Mouse (Mus musculus) frontal cortex, postnatal 36 days (tissue): ENCODE results near the gene Ifitm3.
"Not testable (repeated sequence)": the region's sequence is repeated elsewhere in the genome, so short reads cannot be mapped to it uniquely, and the experiment has no call there.

Source experiments
- DNase-seq, 2 experiments: peaks; one replicate each; pipeline ENCODE4 v3.0.0; 2022; ENCODE audit warnings: low spot score in 2 of 2

The Ifitm3 gene

DNA sequence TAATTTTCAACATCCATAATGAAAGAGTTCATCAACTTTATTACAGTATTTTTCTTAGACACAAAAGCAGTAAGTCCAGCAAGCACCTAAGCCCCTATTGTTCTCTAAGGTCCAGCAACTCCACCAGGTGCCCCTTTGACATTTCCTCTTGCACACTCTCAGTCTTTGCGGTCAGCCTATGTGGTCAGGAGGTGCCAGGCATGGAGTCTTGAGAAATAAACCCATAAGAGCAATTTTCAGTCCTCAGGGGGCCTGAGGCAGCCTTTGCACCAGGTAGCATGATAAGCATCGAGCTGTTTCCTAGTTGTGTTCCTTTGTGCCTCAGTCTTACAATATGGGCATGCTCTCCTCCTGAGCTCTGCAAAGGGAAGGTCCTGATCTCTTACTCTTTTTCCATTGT, 26.1 kb upstream of the Ifitm3 start:
- not testable (repeated sequence) for DNase-seq

DNA sequence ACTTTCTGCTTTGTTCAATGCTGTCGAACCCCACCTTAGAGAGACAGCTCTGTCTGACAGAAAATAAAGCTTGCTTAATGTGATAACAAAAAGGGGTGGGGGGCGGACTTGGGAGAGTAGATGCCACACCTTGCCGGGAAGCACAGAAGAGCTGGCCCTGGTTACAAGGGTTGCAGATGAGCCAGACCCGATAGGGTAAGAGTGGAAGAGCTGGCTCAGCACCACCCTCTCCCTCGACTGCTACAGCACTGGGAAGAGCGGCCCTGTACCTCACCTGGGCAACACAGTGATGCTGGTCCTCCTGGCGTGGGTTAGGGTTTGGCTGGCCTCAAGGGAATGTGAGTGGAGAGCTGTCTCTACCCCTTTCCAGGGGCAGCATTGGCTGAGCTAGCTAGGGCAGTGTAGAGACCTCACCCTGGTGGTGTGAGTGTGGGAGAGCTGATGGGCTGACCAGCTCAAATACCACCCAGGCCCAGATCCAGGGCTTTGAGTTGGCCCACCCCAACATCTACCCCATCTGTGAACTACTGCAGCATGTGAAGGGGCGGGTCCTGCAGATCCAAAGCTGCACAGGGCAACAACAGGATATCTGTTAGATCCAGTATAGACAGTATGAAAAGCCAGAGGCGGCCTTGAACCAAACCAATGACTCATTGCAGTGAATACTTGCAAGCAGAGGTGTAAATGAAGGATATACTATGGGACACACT, 22.0 kb upstream of the Ifitm3 start:
- no peak for DNase-seq

DNA sequence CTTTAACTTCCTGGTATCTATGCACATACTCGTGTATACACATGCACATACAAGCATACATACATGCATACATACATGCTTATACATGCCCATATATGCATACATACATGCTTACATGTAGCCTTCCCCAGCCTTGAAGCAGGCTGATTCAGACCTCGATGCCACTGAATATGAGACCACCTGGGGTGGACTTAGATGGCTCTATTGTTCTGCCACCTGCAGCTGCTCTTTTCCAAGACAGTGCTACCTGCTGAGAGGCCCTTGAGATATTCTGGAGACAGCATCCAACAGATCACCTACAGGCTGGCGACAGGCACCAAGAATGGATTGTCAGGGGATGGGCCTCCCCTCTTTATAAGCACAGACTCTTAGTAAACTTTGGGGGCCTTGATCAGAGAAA, 19.8 kb upstream of the Ifitm3 start:
- no peak for DNase-seq

DNA sequence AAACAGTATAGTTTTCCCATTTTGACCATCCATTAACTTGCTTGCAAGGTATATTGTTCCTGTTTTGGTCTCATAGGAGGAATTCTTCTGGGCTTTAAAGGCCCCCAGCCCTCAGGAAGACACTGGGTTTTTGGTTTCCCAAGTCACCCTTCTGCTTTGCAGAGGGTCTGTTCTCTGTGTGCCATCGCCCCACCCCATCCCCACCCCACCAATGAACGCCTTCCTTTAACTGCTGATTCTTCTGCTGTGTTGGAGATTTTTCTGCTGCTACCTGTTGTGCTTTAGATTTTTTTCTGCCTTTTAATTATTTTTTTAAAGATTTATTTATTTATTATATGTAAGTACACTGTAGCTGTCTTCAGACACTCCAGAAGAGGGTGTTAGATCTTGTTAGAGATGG, 18.3 kb upstream of the Ifitm3 start, which contains the start of gene Gm17387:
TSS of gene Gm17387 (plus strand) at position 301 of the 400 bp plus-strand sequence.
- no peak for DNase-seq

DNA sequence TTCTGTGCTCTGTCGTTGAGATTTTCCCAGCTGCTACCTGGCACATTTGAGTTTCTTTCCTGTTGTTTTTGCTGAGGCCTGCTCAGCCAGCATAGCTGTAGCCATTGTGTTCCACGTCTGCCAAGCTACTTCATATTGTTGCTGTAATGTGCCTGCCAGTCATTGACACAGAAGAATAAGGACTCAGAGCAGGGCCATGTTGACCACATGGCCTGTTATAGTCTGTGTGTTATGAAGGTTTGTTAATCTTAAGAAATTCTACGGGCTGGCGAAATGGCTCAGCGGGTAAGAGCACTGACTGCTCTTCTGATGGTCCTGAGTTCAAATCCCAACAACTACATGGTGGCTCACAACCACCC, 16.1 kb upstream of the Ifitm3 start:
- DNase-seq, result no peak

DNA sequence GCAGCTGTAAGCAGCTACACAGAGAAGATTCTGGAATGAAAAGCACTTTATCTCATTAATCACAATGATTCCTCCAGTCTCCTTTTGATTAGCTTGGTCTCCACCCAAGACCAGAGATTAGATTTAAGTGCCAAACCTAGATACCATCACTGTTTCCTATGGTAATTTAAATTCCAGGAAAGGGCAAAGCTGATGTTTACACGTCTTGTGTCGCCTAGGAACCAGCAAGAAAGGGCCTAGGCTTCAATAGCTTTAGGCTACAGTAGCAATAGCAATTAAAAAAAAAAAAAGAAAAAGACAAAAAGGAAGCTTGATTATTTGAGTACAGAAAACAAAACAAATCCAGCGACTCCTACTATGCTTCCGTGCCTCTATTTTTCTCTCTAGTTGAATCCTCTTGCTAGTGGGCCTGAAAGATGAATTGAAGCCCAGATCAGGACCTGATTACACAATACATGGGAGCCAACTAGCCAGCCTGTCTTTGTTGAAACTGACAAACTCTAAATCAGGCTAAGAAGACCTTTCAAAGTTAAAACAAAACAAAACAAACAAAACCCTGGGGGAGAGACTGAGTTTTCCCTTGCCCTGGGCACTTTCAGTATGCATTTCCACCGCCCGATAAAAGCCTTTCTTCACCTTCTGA, 15.6 kb upstream of the Ifitm3 start:
- DNase-seq, result no peak

DNA sequence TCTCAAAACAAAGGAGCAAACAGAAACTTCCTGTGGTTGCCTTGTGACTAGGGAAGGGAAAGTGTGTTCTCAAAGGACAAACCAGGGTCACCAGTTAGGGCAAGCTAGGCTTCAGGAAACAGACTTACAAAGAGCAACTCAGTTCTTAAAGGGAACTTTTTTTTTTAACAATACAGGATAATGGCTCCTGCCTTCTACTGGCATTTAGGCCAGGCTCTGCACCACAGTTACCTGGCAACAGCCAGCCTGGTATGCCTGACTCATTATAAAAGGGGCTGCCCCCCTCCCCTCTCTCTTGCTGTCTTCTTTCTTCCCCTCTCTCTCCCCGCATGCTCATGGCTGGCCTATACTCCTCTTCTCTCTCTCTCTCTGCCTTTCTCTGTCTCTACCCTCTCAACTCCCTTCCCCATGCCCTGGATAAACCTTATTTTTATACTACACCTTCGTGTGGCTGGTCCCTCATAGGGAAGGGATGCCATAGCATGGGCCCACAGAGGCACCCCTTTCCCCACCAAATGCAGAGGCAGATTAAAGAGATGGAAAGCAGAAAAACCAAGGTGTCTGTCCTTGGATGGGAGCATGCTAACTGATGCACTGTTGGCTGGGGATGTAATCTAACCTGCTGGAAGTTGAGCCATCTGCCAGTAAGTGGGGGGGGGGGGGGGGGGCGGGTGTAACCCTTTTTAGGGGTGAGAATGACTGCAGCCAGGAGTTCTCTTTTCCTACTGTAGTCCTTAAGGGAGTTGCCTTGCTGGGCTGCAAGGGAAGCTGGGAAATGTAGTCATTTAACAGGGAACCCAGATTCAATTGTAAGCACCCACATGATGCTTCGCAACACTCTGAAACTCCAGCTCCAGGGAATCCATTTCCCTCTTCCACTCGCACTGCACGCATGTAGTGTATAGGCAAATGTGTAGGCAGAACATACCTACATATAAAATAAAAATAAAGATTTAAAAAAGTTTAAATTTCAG, 14.6 kb upstream of the Ifitm3 start:
- no peak for DNase-seq

DNA sequence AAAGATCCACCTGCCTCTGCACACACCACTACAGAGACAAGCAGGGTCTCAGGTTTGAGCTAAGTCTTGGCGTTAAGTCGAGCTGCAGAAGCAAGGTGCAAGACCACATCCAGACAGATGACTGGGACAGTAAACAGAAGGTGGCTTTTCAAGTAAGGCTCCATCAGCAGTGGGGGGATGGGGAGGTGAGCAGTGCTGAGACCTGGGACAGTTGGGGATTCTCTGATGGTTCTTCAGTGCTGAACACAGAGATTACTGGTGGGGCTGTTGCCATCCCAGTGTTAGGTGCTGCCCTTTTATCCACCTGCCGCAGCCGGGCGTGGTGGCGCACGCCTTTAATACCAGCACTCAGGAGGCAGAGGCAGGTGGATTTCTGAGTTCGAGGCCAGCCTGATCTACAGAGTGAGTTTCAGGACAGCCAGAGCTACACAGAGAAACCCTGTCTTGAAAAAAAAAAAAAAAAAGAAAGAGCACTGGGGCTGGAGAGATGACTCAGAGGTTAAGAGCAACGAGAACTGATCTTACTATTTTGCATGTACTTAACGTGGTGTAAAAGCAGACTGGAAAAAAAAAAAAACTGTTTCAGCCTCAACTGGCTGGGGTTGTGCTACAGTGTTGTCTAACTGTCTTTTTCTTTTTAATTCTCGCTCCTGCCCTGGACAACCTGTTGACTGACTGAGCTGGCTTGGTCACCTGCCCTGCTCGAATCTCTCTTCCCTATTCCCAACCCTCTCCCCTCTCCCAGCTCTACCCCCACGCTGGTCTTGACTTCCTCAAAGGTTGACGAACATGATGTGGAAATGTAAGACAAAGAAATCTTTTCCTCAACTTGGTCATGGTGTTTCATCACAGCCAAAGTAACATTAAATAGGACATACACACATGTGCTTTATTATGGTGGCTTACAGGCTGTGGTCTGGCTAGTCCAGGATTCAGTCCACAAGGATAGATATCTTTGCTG, 11.2 kb upstream of the Ifitm3 start:
- no peak for DNase-seq

DNA sequence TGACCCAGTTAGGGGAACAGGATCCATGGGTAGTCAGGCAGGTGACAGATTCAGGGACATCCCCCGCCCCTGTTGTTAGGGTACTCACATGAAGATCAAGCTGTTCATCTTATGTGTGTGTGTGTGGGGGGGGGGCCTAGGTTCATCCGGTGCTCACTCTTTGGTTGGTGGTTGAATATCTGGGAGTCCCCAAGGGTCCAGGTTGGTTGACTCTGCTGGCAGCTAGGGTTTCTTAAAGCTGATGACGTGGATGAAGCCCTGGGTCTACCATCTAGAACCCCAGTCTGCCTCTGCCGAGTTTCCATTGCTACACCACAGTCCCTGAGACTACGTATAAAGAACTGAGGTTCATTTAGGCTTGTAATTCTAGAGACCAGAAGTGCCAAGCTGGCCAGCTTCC, 8.5 kb upstream of the Ifitm3 start:
- no peak for DNase-seq

DNA sequence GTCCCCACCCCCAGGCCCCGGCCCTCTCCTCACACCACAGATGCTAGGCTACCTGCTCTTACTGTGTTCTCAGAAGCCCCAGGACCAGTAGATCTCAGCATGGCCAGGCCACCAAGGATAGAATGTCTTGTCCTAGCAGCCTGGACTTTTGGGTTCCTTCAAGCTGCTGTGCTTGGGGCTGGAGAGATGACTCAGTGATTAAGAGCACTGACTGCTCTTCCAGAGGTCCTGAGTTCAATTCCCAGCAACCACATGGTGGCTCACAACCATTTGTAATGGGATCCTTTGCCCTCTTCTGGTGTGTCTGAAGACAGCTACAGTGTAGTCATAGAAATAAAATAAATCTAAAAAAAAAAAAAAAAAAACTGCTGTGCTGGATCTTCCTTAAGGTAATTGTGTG, 7.3 kb upstream of the Ifitm3 start, which contains the start of gene Ifitm6:
TSS of gene Ifitm6 (minus strand) at position 101 of the 400 bp plus-strand sequence.
- DNase-seq, result not testable (repeated sequence)

DNA sequence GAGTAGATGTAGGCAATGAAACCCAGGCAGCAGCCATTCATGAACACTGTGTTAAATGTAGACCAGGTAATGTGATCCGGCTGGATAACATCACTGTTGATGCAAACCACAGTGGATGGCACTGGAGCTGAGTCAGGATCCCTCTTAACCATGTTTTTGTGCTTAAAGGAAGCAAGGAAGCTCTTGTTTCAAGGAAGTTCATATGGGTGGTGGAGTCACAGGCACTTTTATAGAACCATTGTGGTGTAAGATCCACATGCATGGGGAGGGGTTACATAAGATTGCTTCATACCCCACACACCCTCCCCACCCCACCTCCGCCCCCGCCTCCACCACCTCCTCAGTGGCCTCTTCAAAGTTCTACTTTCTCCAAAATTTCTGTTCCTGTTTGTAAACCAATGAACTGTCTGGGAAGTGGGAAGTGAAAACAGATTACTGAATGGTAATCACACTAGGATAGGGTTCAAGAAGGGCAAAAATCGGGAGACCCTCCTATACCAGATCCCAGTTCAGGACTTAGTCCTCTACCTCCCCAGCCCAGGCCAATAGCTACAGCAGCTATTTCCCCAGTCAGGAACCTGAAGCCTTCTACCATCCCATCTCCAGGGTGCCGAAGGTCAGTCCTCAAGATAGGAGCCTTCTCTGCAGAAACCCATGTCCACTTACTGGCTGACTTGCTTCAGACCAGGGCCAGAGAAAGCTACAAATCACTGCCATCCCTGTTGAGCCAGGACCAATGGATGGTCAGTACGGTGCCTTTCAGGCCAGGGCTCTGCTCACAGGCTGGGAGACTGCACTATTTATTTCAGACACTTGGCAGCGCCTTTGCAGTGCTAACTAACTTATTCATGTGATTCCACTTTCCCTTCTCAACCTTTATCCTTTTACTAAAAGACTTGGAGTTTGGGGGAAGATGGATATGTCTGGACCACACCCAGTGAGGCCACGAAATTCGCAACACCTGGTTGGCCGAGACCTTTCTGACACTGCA, 6.4 kb upstream of the Ifitm3 start:
- DNase-seq, result no peak

DNA sequence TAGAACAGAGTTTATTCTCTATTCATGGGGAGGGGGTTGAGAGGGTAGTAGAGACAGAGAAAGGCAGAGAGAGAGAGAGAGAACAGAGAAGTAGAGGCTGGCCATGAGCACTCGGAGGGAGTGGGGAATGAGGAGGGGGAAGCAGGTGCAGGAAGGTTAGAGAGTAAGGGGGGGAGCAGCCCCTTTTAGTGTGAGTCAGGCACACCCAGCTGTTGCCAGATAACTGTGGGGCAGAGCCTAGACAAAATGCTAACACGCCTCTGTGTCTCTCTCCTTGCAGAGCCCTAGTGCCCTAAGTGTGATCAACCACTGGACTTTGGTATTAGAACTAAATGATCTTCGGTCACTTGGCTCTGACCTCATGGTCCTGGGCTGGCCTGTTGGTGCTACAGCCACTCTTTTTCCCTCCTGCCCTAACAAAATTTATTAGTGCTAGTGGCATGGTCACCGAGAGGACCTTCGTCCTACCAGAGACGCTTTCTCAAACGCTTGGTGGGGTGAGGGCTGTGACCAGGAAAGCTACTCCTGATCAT, 734 bp upstream of the Ifitm3 start:
- no peak for DNase-seq

DNA sequence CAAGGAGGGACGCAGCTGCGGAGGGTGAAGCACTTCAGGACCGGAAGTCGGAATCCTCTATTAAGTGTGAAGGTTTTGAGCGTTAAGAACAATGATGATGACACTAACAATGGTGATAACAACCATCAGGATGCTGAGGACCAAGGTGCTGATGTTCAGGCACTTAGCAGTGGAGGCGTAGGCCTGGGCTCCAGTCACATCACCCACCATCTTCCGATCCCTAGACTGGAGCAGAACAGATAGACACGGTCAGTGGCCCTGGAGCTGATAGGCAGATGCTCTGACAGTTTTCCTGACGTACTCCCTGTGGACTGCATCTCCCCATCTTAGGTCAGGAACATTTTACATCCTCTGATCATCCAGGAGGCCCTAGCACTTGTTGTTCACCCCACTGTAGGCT, 905 bp downstream of the Ifitm3 start:
- no peak for DNase-seq

DNA sequence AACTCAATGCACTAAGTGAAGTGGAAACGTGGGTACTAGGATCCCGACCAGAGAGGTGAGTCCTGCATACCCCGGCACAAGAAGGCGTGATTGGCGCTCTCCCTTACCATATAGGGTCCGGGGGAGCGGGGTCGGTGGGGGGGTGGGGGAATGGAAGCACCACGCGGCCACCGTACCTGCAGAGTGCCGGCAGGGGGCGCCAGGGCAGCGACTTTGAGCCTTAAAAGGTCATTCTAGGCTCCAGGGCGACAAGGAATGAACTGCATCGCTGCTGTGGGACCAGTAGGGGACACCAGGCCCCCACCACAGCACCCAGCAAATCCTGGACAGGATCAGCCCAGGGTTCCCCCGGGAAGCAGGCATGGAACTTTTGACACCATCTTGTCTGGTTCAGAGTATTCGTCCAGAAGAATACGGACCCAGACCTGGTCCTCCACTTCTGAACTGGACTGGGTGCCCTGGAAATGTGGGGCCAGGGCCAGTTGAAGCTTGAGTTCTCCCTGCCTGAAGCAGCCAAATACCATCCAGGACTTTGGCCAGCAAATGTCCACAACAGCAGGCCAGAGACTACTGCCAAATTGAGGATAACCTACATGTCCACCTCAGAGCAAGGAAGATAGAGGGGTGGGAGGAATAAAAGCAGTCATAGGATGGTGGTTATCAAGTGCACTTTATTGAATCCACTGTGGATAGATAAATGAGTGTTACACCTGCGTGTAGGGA, 1.5 kb downstream of the Ifitm3 start:
- DNase-seq, result peak; percentile 24 to 33

DNA sequence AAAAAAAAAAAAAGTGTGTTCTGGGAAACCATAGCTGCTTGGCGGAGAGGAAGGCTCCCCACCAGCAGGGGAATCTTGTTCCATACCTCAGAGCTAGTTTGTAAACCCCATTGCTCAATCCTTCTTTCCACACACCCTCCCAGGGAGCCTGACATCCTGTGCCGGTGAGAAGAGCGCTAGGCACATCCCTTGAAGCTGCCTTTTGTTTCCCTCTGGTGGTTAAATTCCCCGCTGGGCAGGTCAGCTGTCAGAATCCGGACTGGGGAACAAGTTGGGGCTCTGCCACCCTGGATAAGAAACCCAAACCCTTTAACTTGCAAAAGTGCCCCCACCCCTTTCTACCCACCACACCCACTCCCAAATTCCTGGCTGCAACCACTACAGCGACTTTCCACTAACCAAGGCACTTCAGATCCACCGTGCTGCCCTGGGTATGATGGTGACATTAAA, 2.2 kb downstream of the Ifitm3 start:
- DNase-seq, result no peak

DNA sequence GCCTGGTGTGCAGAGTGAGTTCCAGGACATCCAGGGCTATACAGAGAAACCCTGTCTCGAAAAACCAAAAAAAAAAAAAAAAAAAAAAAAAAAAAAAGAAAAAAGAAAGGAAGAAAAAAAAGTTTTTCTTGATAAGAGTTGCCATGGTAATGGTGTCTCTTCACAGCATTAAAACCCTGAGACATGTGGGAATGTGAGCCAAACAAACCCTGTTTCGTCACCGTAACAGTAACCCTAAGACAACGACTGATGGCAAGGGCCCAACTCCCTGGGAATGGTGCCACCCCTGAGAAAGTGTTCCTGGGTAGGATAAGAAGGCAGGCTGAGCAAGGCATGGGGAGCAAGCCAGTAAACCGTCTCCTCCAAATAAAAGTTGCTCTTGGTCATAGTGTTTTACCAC, 3.7 kb downstream of the Ifitm3 start:
- DNase-seq, result peak; percentile 18 to 29

DNA sequence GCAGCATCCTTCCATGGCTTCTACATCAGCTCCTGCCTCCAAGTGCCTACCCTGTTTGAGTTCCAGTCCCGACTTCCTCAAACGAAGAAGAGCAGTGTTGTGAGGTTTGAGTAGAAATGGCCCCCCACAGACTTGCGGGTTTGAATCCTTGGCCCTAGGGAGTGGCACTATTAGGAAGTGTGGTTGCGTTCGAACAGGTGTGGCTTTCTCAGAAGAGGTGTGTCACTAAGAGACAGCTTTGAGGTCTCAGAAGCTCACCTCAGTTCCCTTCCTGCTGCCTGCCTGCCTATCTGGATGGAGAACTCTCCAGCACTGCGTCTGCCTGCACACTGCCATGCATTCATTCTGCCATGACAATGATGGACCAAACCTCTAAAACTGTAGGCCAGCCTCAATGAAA, 4.1 kb downstream of the Ifitm3 start:
- no peak for DNase-seq

DNA sequence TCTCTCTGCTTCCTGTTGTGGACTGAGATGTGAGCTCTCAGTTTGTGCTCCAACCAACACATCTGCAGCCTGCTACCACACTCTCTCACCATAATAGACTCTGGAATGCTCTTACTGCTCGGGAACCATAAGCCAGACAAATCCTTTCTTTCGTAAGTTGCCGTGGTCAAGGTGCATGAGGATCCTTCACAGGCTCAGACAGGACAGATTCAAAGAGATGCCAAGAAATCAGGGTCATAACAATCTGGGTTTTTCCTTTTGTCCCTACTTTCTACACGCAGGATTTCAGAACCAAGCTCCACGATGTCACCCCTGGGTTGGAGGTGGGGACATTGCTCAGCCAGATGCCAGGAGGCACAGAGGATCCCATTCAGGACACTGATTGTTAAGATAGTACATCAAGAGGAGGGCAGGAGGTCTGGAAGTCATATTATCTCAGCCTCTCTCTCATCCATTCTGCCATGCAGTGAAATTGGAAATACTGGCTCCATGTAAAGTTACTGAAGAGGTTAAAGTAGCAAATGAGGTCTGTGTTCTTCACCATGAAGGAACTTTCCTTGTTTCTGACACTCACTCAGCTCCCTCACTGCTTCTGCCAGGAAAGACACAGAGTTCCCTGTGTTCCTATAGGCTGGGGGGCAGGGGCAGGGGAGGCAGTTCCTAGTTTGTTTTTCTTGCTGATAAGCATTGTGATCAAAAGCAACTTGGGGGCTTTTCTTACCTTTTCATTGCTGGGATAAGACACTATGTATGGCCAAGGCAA, 7.1 kb downstream of the Ifitm3 start:
- no peak for DNase-seq
